Mouse (Mus musculus) spleen, adult 2 months (tissue): ENCODE measurements around the gene Adamts14.

Source experiments
- CTCF ChIP-seq: fragments of 200-500 bp; IDR thresholded peaks from 2 replicates; pipeline ENCODE4 v1.5.1; 2011; ENCODE audit warnings: mild to moderate bottlenecking, inconsistent platforms; ENCODE audit not compliant: insufficient read depth, insufficient read length, insufficient replicate concordance; ENCODE audit errors: extremely low read depth
- POLR2A ChIP-seq: fragments of 200-500 bp; IDR thresholded peaks from 2 replicates; pipeline ENCODE4 v1.6.1; 2011; ENCODE audit warnings: low read depth, low read length, inconsistent platforms

GRCm38 (mm10) chr10:61272089-61272626, 1.1 kb downstream of the Adamts14 start:
- no peak for TF ChIP-seq CTCF
- TF ChIP-seq POLR2A, result no peak
